8 mouse cellular contexts compared by ENCODE assay signal in the genomic region with DNA sequence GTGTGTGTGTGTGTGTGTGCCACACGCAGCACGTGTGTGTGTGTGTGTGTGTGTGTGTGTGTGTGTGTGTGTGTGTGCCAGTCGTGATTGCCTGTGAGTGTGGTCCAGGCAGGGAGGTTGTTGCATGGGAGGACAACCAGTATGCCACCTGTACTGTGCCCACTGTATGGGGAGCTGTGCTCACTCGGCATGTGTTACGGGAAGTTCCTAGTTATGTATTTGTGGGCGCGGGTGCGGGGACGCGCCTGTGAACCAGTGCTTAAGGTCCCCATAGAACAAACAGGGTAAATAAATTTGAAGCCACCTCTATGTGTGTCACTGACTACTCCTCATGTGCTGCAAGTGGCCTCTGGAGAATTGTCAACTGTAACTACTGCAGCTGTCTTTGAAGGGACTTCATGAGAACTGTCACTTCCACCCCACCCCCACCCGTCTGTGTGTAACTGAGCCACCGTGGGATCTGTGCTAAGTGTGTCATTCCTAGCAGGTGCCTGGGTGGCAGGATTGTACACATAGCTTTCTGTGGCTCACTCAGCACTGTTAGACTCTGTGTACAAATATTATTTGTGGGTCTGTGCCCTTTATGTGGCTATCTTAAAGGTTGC. TPM values are rescaled to one million over a fixed set of nuclear protein-coding genes. Genes with fewer than 3 reads are reported as not detected.
A peak's percentile ranks its signal among the peaks of the same experiment; 100 is the strongest.
DNase-seq lines count a peak whose midpoint lies in the region; ATAC-seq lines count a peak whose summit lies in the region.

No protein-coding gene starts in this region.

- H3K4me3 ChIP-seq in lung, embryonic 15.5 days = peak overlapping the region; percentile 36; the same call in 1 of the 2 replicates
- peak overlapping the region; percentile 45 for H3K4me3 ChIP-seq in brown adipose tissue, adult 24 weeks (ENCODE audit: insufficient read depth, low read depth, low read length)
- no peak overlapping the region for H3K4me3 ChIP-seq in hindbrain, embryonic 13.5 days
- peak overlapping the region; percentile 25 for H3K4me3 ChIP-seq in midbrain, embryonic 12.5 days

- H3K27ac ChIP-seq in lung, embryonic 15.5 days = peak overlapping the region; percentile 98
- peak overlapping the region; percentile 99 for H3K27ac ChIP-seq in brown adipose tissue, adult 24 weeks (replicated peaks; ENCODE audit: low read depth, low read length)
- peak overlapping the region; percentile 32; the same call in 1 of the 2 replicates for H3K27ac ChIP-seq in hindbrain, embryonic 13.5 days
- peak overlapping the region; percentile 68 for H3K27ac ChIP-seq in midbrain, embryonic 12.5 days (replicated peaks)

- 30% methylated on average over 10 of the region's 12 CpGs for WGBS in lung, embryonic 15.5 days
- 69% methylated on average over 10 of the region's 12 CpGs for WGBS in hindbrain, embryonic 13.5 days
- 70% methylated on average over 10 of the region's 12 CpGs for WGBS in midbrain, embryonic 12.5 days

- H3K36me3 ChIP-seq in lung, embryonic 15.5 days = peaks cover 8% of the 10 kb centered on the region
- peaks cover 22% of the 10 kb centered on the region for H3K36me3 ChIP-seq in hindbrain, embryonic 13.5 days
- H3K36me3 ChIP-seq in midbrain, embryonic 12.5 days = peaks cover 14% of the 10 kb centered on the region

- H3K4me2 ChIP-seq in lung, embryonic 15.5 days = peak overlapping the region; percentile 63
- peak overlapping the region; percentile 44 for H3K4me2 ChIP-seq in hindbrain, embryonic 13.5 days
- H3K4me2 ChIP-seq in midbrain, embryonic 12.5 days (replicated peaks) = peak overlapping the region; percentile 46

- H3K9ac ChIP-seq in lung, embryonic 15.5 days = no peak overlapping the region
- H3K9ac ChIP-seq in hindbrain, embryonic 13.5 days = no peak overlapping the region
- 0 out of 2 replicates have a peak overlapping the region, but pooled peaks have one; percentile 38 for H3K9ac ChIP-seq in midbrain, embryonic 12.5 days (replicated peaks)

- no peak; the same call in 1 of the 2 replicates for ATAC-seq in lung, embryonic 15.5 days (ENCODE audit: borderline replicate concordance, extremely low read depth, low FRiP score, low TSS enrichment)
- ATAC-seq in hindbrain, embryonic 13.5 days (ENCODE audit: low FRiP score) = no peak
- no peak for ATAC-seq in midbrain, embryonic 12.5 days (ENCODE audit: low FRiP score, low read depth)
- no peak for ATAC-seq in cerebellum, adult (ENCODE audit: insufficient number of reproducible peaks, low FRiP score, low TSS enrichment)

- H3K27me3 ChIP-seq in lung, embryonic 15.5 days = no peaks in the 10 kb centered on the region
- H3K27me3 ChIP-seq in hindbrain, embryonic 13.5 days = peaks cover 21% of the 10 kb centered on the region
- peaks cover 15% of the 10 kb centered on the region for H3K27me3 ChIP-seq in midbrain, embryonic 12.5 days

- H3K4me1 ChIP-seq in lung, embryonic 15.5 days = peaks cover 54% of the 10 kb centered on the region
- peaks cover 22% of the 10 kb centered on the region for H3K4me1 ChIP-seq in brown adipose tissue, adult 24 weeks (ENCODE audit: control insufficient read depth, insufficient read depth, insufficient read length, low read length)
- H3K4me1 ChIP-seq in hindbrain, embryonic 13.5 days (replicated peaks) = peaks cover 46% of the 10 kb centered on the region
- H3K4me1 ChIP-seq in midbrain, embryonic 12.5 days = peaks cover 49% of the 10 kb centered on the region

- no peak for DNase-seq in lung, postnatal 14 days
- DNase-seq in gastrocnemius, adult 8-10 months (ENCODE audit: low spot score in 2 of 2) = no peak
- DNase-seq in kidney, postnatal 14 days = no peak

- H3K9me3 ChIP-seq in lung, embryonic 15.5 days = no peaks in the 10 kb centered on the region
- no peaks in the 10 kb centered on the region for H3K9me3 ChIP-seq in hindbrain, embryonic 13.5 days
- H3K9me3 ChIP-seq in midbrain, embryonic 12.5 days = no peaks in the 10 kb centered on the region

RNA-seq across cellular contexts. Expression of a gene that starts 2.4 kb away (rescaled TPM):
- polyA plus RNA-seq in lung, embryonic 15.5 days (2015; fragmentation: Nextera tagmentation; extraction: Ambion mirVana) = 16.4 and 17.9 TPM in 2 replicates
- 25.1 and 70.2 TPM in 2 replicates for polyA plus RNA-seq in brown adipose tissue, adult 24 weeks (2012; ENCODE audit: insufficient read depth, insufficient read length, missing spikeins)
- polyA plus RNA-seq in hindbrain, embryonic 13.5 days (2015; fragmentation: Nextera tagmentation; extraction: Ambion mirVana) = 4.6 and 4.9 TPM in 2 replicates
- polyA plus RNA-seq in midbrain, embryonic 12.5 days (2016; fragmentation: Nextera tagmentation; extraction: Ambion mirVana) = 4.9 and 5.4 TPM in 2 replicates
- total RNA-seq in gastrocnemius, adult 8-10 months (2022) = 10 to 100 TPM in 2 of 4 experiments, 1 to 10 TPM in 2; 6.5 to 25.6 (median 9.0) TPM

RNA-seq across cellular contexts. Expression of a gene that starts 10.1 kb away (rescaled TPM):
- 59.4 and 67.9 TPM in 2 replicates for polyA plus RNA-seq in lung, embryonic 15.5 days (2015; fragmentation: Nextera tagmentation; extraction: Ambion mirVana)
- 3.1 and 3.5 TPM in 2 replicates for polyA plus RNA-seq in brown adipose tissue, adult 24 weeks (2012; ENCODE audit: insufficient read depth, insufficient read length, missing spikeins)
- 32.0 and 34.6 TPM in 2 replicates for polyA plus RNA-seq in hindbrain, embryonic 13.5 days (2015; fragmentation: Nextera tagmentation; extraction: Ambion mirVana)
- polyA plus RNA-seq in midbrain, embryonic 12.5 days (2016; fragmentation: Nextera tagmentation; extraction: Ambion mirVana) = 71.6 and 78.6 TPM in 2 replicates
- total RNA-seq in gastrocnemius, adult 8-10 months (2022) = 1 to 10 TPM; 2.0 to 3.3 (median 2.6) TPM

RNA-seq across cellular contexts. Expression of a gene that starts 10.1 kb away (rescaled TPM):
- polyA plus RNA-seq in lung, embryonic 15.5 days (2015; fragmentation: Nextera tagmentation; extraction: Ambion mirVana) = 51.2 and 53.8 TPM in 2 replicates
- polyA plus RNA-seq in brown adipose tissue, adult 24 weeks (2012; ENCODE audit: insufficient read depth, insufficient read length, missing spikeins) = 18.4 and 20.2 TPM in 2 replicates
- 43.7 and 44.8 TPM in 2 replicates for polyA plus RNA-seq in hindbrain, embryonic 13.5 days (2015; fragmentation: Nextera tagmentation; extraction: Ambion mirVana)
- 45.3 and 46.9 TPM in 2 replicates for polyA plus RNA-seq in midbrain, embryonic 12.5 days (2016; fragmentation: Nextera tagmentation; extraction: Ambion mirVana)
- 10 to 100 TPM; 19.3 to 24.6 (median 20.5) TPM for total RNA-seq in gastrocnemius, adult 8-10 months (2022)

RNA-seq across cellular contexts. Expression of a gene that starts 10.3 kb away (rescaled TPM):
- polyA plus RNA-seq in lung, embryonic 15.5 days (2015; fragmentation: Nextera tagmentation; extraction: Ambion mirVana) = 80.7 and 88.2 TPM in 2 replicates
- 50.4 and 62.6 TPM in 2 replicates for polyA plus RNA-seq in brown adipose tissue, adult 24 weeks (2012; ENCODE audit: insufficient read depth, insufficient read length, missing spikeins)
- 93.0 and 100 TPM in 2 replicates for polyA plus RNA-seq in hindbrain, embryonic 13.5 days (2015; fragmentation: Nextera tagmentation; extraction: Ambion mirVana)
- 83.2 and 86.0 TPM in 2 replicates for polyA plus RNA-seq in midbrain, embryonic 12.5 days (2016; fragmentation: Nextera tagmentation; extraction: Ambion mirVana)
- 10 to 100 TPM; 19.8 to 32.6 (median 24.8) TPM for total RNA-seq in gastrocnemius, adult 8-10 months (2022)

RNA-seq across cellular contexts. Expression of a gene that starts 32.0 kb away (rescaled TPM):
- polyA plus RNA-seq in lung, embryonic 15.5 days (2015; fragmentation: Nextera tagmentation; extraction: Ambion mirVana) = 979 and 1,114 TPM in 2 replicates
- 404 and 482 TPM in 2 replicates for polyA plus RNA-seq in brown adipose tissue, adult 24 weeks (2012; ENCODE audit: insufficient read depth, insufficient read length, missing spikeins)
- polyA plus RNA-seq in hindbrain, embryonic 13.5 days (2015; fragmentation: Nextera tagmentation; extraction: Ambion mirVana) = 537 and 543 TPM in 2 replicates
- 544 and 582 TPM in 2 replicates for polyA plus RNA-seq in midbrain, embryonic 12.5 days (2016; fragmentation: Nextera tagmentation; extraction: Ambion mirVana)
- 100 to 1,000 TPM; 442 to 558 (median 490) TPM for total RNA-seq in gastrocnemius, adult 8-10 months (2022)

Comparison
In these comparisons a context has a peak if more than half of its experiments do, and no peak if none do; other contexts are left out.
1. H3K27ac ChIP-seq: peak in every context shown above with its lines; median percentile 99 in brown adipose tissue, adult 24 weeks; 98 in lung, embryonic 15.5 days; 68 in midbrain, embryonic 12.5 days; 32 in hindbrain, embryonic 13.5 days.